Mouse (Mus musculus): ENCODE data around the gene Fmod. TPM values are rescaled to one million over a fixed set of nuclear protein-coding genes. Genes with fewer than 3 reads are reported as not detected.

Gene Fmod
- polyA plus RNA-seq, 1 experiment from 2014 or later: 3.3 TPM

Other genes with a start within 250 kb of the Fmod start
- 10.2 and 14.1 TPM in 2 replicates for gene Atp2b4, start 236.2 kb upstream of the Fmod start, polyA plus RNA-seq (2014; fragmentation: Nextera tagmentation; extraction: Ambion mirVana)
- 2.4 and 3.4 TPM in 2 replicates for gene Optc, start 129.3 kb upstream of the Fmod start, polyA plus RNA-seq (2014; fragmentation: Nextera tagmentation; extraction: Ambion mirVana)
- 2.6 and 5.5 TPM in 2 replicates for gene Prelp, start 115.8 kb upstream of the Fmod start, polyA plus RNA-seq (2014; fragmentation: Nextera tagmentation; extraction: Ambion mirVana)
- 67.3 and 82.6 TPM in 2 replicates for gene Btg2, start 41.9 kb downstream of the Fmod start, polyA plus RNA-seq (2014; fragmentation: Nextera tagmentation; extraction: Ambion mirVana)
- 0.13 TPM in 1 of 2 replicates, not detected in the other for gene Chit1, start 74.0 kb downstream of the Fmod start, polyA plus RNA-seq (2014; fragmentation: Nextera tagmentation; extraction: Ambion mirVana)
- gene Chil1, start 144.9 kb downstream of the Fmod start, polyA plus RNA-seq (2014; fragmentation: Nextera tagmentation; extraction: Ambion mirVana): 2.5 and 3.7 TPM in 2 replicates
- gene Mybph, start 156.2 kb downstream of the Fmod start, polyA plus RNA-seq (2014; fragmentation: Nextera tagmentation; extraction: Ambion mirVana): 0.10 TPM in 1 of 2 replicates, not detected in the other
- gene Adora1, start 198.2 kb downstream of the Fmod start, polyA plus RNA-seq (2014; fragmentation: Nextera tagmentation; extraction: Ambion mirVana): 5.4 and 7.1 TPM in 2 replicates